Mouse (Mus musculus): ENCODE results near the gene Mylk3.

Gene Mylk3

DNA sequence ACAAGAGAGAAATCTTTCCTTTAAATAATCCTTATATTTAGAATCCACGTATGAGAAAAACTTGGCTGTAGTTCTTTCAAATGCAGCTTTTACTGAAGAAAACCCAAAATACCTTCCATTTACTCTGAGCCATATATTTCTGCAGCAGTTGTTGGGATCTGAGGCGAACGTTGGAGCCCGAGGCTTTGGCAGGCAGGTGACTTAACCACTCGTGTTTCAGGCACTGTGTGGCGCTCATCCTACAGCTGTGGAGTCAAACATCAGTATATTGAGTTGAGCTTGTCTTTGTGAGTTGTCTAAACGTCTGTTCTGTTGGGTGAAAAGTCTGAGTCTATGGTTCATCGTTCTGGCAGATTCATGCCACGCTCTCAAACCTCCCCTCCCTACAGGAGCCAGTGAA lies 59.1 kb downstream of the Mylk3 start:
- ATAC-seq (ENCODE audit: insufficient number of reproducible peaks, low FRiP score, low TSS enrichment), result no peak

DNA sequence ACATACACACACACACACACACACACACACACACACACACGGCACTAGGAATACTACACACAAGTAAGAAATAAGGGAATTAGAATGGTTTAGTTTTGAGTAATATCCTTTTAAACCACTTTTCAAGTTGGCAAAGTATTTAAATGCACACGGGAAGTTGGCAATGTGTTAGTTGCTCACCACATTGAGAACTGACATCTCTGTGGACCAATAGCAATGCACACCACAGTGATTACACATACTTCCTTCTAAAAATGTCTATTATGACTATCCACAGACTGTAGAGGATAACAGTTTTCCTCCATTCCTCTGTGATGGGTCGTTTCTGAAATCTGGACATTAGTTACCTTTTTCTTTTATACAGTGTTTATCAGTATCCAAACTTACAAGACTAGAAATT lies 63.1 kb downstream of the Mylk3 start:
- no peak for ATAC-seq (ENCODE audit: insufficient number of reproducible peaks, low FRiP score, low TSS enrichment)

DNA sequence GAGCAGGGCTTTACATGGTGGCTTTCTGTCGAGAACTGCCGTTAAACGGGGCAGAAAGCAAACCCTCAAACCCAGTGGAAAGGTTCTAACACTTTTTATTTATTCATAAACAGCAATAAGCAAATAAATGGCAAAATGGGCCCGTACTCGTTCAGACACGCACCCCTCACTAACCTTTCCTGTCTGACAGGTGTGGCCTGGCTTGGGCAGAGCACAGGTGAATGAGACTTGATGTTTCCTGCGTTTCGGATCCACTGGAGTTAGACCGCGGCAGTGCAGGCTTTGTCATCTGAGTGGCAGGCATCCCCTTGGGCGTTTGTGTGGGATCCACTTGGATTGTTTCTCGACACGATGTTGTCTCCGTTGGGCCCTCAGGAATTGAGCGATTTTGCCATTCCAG lies 64.2 kb downstream of the Mylk3 start:
- ATAC-seq (ENCODE audit: insufficient number of reproducible peaks, low FRiP score, low TSS enrichment), result no peak

DNA sequence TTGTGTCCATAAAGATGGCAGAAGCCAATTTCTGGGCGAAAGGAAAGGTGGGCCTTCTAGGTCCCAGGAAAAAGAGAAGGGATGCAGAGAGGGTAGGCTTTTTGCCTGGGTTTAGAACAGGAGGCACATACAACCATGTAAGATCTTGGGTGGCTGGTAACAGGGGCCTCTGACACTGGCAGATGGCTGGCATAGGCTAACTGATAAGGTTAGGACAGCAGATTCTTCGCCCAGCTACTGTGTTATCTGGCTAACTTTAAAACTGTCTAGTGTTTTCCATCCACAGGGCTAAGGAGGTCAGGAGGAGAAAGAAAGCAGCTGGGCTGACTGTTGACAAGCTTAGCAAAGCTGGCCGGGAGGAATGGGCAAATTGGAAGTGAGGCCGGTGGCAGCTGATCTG lies 67.6 kb downstream of the Mylk3 start:
- no peak for ATAC-seq (ENCODE audit: insufficient number of reproducible peaks, low FRiP score, low TSS enrichment)

DNA sequence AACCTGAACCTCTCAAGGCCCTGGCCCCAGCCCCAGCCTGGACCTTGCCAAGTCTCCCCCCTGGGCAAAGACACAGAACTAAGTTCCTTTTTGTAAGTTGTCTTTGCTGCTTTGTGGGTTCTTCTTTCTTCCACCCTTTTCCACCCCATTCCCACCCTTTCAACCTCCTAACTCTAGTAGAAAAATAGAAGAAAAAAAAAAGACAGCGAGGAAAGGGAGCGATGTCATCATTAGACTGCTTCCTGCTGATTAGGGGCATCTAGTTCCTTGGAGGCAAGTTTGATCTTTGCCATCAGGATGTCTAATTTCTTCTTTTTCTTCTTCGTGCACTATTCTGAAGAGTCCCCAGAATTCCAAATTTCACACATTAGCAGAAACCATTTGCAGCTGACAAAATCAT lies 73.1 kb downstream of the Mylk3 start:
- ATAC-seq (ENCODE audit: insufficient number of reproducible peaks, low FRiP score, low TSS enrichment), result no peak

DNA sequence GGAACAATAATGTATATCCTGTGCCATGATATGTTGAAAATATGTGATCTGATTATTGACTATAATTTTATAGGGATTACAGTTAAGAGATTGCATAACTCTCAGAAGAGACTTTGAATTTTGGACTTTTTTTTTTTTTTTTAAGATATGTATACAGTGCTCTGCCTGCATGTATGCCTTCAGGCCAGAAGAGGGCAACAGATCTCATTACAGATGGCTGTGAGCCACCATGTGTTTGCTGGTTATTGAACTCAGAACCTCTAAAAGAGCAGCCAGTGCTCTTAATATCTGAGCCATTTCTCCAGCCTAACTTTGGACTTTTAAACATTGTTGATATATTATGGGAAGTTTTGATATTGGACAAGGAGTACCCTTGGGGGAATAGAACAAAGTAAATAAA lies 74.4 kb downstream of the Mylk3 start:
- ATAC-seq (ENCODE audit: insufficient number of reproducible peaks, low FRiP score, low TSS enrichment), result no peak

- no peak for ATAC-seq (ENCODE audit: insufficient number of reproducible peaks, low FRiP score, low TSS enrichment)
Measured at GRCm38 (mm10) chr8:85308564-85308963, 77.6 kb downstream of the Mylk3 start.

DNA sequence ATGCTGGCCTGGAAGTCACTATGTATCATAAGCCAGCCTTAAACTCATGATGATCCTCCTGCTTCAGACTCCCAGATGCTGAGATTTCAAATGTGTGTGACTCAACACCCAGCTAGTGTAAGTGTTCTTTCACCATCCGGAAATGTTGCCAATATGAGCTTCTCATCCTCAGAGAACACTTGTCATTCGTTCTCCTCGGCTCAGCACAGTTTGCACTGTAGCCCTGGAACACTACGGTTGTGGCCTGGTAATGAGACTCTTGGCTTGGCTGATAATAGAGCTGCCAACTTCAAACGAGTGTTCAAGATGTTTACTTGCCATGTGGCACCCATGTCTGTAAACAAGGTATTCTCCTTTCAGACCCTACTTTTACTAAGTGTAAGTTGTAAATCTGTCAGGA lies 82.6 kb downstream of the Mylk3 start:
- no peak for ATAC-seq (ENCODE audit: insufficient number of reproducible peaks, low FRiP score, low TSS enrichment)

- no peak for ATAC-seq (ENCODE audit: insufficient number of reproducible peaks, low FRiP score, low TSS enrichment)
Measured at GRCm38 (mm10) chr8:85302931-85303330, 83.2 kb downstream of the Mylk3 start.

GRCm38 (mm10) chr8:85301941-85302340 lies 84.2 kb downstream of the Mylk3 start:
- no peak for ATAC-seq (ENCODE audit: insufficient number of reproducible peaks, low FRiP score, low TSS enrichment)

DNA sequence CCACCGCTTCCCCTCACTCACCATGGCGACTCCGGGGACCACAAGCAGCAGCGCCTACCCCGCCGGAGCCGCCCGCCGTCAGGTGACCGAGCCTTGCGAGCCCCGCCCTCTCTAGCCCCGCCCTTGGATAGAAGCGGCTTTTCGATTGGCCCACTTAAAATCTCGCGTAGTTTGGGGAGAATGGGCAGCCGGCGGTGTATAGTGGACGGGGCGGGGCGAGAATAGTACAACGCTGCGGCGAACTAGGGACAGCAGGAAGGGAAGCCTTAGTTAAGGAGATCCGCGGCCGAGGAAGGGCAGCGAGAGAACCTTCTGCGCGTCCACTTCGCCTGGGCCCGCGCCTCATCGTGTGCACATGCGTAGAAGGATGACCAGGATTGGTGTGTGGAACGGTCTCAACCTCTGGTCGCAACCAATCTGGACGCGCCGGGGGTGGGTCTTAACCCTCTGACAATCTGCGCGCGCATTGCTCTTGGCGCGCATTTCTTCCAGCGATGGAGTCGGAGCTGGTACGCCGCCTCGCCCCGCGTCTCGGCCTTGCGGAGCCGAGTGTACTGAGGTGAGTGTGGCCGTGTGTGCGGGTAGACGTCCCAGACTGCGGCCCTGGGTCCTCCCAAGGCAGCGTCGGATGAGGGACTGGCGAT lies 86.6 kb downstream of the Mylk3 start, which contains the start of the genes Orc6 and Vps35:
TSS of gene Orc6 (plus strand) at position 199 of the 644 bp plus-strand sequence.
TSS of gene Vps35 (minus strand) at position 369 of the 644 bp plus-strand sequence.
- peak; percentile 98 for ATAC-seq (ENCODE audit: insufficient number of reproducible peaks, low FRiP score, low TSS enrichment)

DNA sequence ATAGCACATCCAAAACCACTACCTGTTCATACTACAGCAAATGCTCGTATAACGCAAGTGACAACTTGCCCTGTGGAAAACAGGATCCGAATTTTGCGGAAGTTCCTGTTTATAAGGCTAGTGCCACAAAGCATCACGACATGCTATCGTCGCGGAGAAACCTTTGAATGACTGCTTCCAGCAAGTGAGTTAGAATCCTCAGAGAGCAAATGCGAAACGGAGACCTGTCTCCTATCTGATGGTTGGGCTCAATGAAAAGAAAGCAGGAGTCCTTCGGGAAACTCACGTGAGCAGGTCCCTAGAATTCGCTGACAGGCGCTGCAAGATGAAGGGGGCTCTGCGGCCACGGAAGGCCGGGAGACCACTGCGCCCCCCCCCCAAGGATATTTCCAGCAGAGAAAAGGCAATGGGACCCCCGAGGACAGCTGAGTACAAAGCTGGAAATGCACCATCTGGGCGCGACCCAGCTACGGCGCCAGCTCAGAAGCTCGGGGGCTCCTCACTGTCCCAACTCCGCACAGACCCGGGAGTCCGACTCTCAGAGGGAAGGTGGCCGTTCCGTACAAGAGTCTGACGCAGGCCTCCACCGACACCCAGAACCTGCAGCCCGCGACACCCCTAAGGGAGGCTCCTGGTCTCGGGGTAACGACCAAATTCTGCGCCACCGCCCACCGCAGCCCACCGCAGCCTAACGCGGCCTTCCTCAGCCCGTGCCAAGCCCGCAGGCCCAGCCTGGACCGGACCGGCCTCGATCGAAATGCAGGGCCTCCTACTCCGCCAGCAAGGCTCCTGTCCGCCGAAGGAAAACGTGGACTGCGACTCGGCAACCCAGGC lies 87.3 kb downstream of the Mylk3 start:
- no peak for ATAC-seq (ENCODE audit: insufficient number of reproducible peaks, low FRiP score, low TSS enrichment)

GRCm38 (mm10) chr8:85286846-85287245 lies 99.3 kb downstream of the Mylk3 start:
- no peak for ATAC-seq (ENCODE audit: insufficient number of reproducible peaks, low FRiP score, low TSS enrichment)

Measured in cerebellum, adult (tissue).